Mouse (Mus musculus) urinary bladder, postnatal 25 days (tissue): ENCODE measurements around the gene Pemt.
"Not testable (repeated sequence)": the region's sequence is repeated elsewhere in the genome, so short reads cannot be mapped to it uniquely, and the experiment has no call there.

Experiments
- DNase-seq: peaks from one replicate; pipeline ENCODE4 v3.0.0; 2022; ENCODE audit warnings: low spot score

Pemt gene

GRCm38 (mm10) chr11:59948401-59948767 is 97.9 kb downstream of the Pemt start:
- no peak for DNase-seq

GRCm38 (mm10) chr11:59947752-59948400 is 98.4 kb downstream of the Pemt start, which contains the start of gene Med9:
Med9 (plus strand) TSS chr11:59948206.
- DNase-seq = peak; percentile 97

GRCm38 (mm10) chr11:59944855-59945254 is 101.4 kb downstream of the Pemt start:
- DNase-seq = not testable (repeated sequence)

GRCm38 (mm10) chr11:59941391-59941790 is 104.9 kb downstream of the Pemt start:
- no peak for DNase-seq

- DNase-seq = no peak
Observed at GRCm38 (mm10) chr11:59940645-59941044, 105.6 kb downstream of the Pemt start.

- no peak for DNase-seq
Observed at GRCm38 (mm10) chr11:59939821-59940220, 106.5 kb downstream of the Pemt start.

- DNase-seq = no peak
Observed at GRCm38 (mm10) chr11:59937615-59938014, 108.7 kb downstream of the Pemt start.

- no peak for DNase-seq
Observed at GRCm38 (mm10) chr11:59937023-59937422, 109.3 kb downstream of the Pemt start.

GRCm38 (mm10) chr11:59933943-59934342 is 112.3 kb downstream of the Pemt start:
- DNase-seq = no peak

- no peak for DNase-seq
Observed at GRCm38 (mm10) chr11:59932560-59933337, 113.5 kb downstream of the Pemt start.

- DNase-seq = no peak
Observed at GRCm38 (mm10) chr11:59930031-59930430, 116.3 kb downstream of the Pemt start.

- no peak for DNase-seq
Observed at GRCm38 (mm10) chr11:59921265-59921664, 125.0 kb downstream of the Pemt start.
